Mouse (Mus musculus): ENCODE measurements around the gene Tsga13. TPM values are rescaled to one million over a fixed set of nuclear protein-coding genes. Genes with fewer than 3 reads are reported as not detected.

The Tsga13 gene
- not detected for total RNA-seq (2021)
- long read RNA-seq, experiment 1 = 0 reads
- long read RNA-seq, experiment 2 = 0 reads

- DNase-seq = no peak
These were observed at the start of gene Tsga13 for GRCm38 (mm10) chr6:30915473-30915872. Gene Tsga13 (minus strand): TSS chr6:30915573.

- peak; percentile 50 to 74 for DNase-seq
These were observed 43.6 kb upstream of the Tsga13 start, which contains the start of gene Klf14 for GRCm38 (mm10) chr6:30958736-30959540. Gene Klf14 (minus strand): TSS chr6:30959078.

DNA sequence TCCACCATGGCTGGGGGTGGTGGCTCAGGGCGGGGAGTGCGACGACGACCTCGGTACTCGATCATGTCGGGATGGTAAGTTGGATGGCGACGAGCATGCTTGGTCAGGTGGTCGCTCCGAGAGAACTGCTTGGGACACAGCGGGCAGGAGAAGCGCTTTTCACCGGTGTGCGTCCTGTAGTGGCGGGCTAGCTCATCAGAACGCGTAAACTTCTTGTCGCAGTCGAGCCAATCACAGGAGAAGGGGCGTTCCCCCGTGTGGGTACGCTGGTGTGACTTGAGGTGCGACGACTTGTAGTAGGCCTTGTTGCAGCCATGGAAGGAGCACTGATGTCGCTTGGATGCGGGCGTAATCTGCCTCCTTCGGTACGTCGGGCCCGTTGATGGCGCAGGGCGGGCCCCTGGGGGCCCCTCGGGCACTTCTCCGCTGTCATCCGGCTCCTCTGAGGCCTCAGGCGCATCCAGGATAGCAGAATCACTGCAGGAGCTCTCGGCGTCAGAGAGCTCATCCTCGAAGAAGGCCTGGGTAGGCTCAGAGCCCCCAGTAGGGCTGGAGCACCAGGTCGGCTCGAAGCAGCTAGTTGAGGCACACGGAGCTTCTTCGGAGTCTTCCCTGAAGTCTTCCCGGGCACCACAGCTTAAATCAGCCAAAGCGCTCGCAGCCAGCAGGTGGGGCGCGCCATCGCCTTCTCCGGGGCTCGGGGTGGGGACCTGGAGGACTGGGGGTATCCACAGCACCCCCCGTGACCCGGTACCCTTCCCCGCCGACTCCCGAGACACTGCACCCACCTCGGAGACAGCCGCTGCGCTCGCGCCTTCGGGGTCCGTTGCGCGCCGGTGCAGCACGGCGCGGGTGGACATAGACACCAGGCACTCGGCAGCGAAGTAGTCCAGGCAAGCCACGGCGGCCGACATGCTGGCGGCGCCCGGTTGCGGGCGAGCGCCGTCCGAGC lies 42.7 kb upstream of the Tsga13 start:
- DNase-seq = peak; percentile 9 to 33

GRCm38 (mm10) chr6:30939264-30939663 lies 23.9 kb upstream of the Tsga13 start:
- no peak for DNase-seq

DNA sequence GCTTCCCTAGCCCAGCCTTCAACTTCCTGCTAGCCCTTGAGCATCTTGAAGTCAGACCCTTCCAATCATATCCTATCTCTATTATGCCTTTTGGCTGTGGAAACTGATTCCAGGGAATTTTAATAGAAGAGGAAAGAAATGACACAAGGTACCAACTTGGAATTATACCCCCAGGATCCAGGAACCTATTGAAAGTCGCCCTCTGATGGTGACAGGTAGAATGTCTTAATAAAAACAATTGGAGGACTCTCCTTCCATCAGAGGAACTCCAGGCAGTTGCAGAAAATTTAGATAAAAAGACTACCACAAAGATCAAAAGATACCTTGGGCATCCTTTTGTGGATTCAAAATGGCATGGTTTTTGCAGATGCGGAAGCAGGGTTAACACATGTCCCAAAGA lies 7.4 kb upstream of the Tsga13 start:
- peak in 1 of 2 experiments; percentile 3 for DNase-seq

DNA sequence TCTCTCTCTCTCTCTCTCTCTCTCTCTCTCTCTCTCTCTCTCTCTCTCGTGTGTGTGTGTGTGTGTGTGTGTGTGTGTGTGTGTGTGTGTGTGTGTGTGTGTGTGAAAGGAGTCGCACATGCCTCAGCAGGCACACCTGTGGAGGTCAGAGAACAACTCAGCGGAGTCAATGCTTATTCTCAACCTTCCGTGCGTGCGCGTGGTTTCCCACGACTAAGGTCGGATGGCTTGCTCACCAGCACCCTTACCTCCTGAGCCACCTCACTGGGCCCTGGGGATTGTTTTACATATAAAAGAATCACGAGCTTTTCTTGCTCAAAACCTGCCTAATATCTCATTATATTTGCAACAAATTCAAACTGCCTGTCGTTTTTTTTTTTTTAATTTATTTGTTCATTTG lies 6.5 kb upstream of the Tsga13 start:
- no peak for DNase-seq

DNA sequence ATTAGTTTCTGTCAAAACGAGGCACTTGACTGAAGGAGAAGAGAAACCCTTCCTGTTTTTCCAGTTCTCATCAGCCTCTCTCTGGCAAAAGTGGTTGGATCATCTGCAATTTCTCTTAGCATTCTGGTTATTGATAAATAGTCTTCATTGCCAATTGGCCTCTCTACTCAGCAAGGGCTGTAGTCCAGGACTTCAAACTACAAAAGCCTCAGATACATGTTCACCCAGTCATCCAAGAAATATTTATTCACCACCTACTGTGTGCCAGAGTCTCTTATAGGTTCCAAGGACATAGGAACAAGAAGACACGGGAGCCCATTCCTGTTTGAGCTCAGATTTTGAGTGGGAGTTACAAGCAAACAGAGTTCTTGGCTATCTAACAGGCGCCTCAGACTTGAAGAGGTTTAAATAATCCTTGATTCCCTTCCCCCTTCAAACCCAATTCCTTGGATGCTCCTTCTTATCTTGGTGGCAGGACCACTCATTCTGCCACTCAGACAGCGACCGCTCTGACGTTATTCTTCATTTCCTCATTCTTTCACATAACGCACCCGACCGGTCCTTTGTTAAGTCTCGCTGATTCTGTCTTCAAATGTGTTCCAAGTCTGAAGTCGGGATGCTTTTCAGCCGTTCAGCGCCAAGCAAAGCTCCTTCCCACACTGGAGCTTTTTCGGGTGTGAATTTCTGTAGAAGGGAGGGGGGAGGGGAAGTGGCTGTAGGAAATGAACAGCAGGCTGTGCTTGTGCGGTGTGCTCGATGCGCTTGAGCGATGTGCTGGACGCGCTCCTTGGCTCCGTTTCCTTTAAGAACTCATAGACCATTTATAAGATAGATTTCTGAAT lies 5.7 kb upstream of the Tsga13 start:
- no peak for DNase-seq

GRCm38 (mm10) chr6:30907970-30908369 lies 7.4 kb downstream of the Tsga13 start:
- no peak for DNase-seq

- DNase-seq = no peak
These were observed 10.5 kb downstream of the Tsga13 start for GRCm38 (mm10) chr6:30904911-30905310.

DNA sequence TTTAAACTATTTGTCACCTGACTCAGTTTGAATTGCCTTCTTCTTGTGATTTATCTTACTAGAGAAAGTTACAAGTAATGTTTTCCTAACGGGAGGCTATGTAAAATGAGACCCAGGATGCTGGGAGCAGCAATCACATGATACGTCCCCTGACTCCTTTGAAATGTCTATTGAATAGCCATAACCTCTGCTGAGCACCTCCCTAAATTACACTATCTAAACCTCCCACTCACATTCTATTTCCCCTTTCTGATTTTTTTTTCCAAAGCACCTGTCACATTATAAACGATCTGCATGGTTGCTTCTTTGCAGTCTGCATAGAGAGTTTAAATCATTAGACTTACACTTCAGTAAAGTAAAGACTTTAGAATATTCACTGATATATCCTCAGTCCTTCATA lies 11.3 kb downstream of the Tsga13 start:
- no peak for DNase-seq

DNA sequence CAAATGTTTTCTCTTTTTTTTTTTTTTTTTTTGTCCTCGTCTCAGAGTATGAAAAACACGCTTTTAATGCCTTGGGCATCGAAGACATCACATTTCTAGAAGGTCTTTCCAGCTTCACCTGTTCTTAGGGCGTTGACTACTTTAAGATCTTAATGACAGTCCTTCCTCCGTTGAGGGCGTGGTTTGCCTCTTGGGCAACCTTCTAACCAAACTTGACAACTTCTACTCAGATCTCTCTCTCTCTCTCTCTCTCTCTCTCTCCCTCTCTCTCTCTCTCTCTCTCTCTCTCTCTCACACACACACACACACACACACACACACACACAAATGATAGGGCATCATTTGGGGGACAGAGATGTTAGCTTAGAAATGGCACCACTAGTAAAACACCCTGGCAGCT lies 17.9 kb downstream of the Tsga13 start:
- no peak for DNase-seq

GRCm38 (mm10) chr6:30896986-30897327 lies 18.4 kb downstream of the Tsga13 start:
- no peak for DNase-seq

GRCm38 (mm10) chr6:30896195-30896985 lies 19.0 kb downstream of the Tsga13 start, which contains the start of gene Copg2:
Gene Copg2 (minus strand): TSS chr6:30896794.
- peak; percentile 97 to 98 for DNase-seq

DNA sequence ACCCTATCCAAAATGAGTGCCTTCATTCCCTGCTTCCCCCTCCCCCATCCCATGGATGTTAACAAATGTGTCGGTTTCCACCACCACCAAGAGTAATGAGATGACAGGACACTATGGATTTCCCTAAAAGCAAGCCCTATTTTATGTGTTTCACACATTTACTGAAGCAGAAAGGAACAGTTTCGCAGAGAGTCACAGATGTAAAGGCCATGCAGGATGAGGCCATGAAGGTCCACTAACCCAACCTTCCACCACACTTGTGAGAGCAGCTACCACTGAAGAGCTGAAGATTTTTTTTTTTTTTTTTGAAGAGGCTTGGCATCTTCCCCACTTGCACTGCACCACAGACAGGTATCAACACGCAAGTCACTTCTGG lies 19.6 kb downstream of the Tsga13 start:
- DNase-seq = peak in 1 of 2 experiments; percentile 3

DNA sequence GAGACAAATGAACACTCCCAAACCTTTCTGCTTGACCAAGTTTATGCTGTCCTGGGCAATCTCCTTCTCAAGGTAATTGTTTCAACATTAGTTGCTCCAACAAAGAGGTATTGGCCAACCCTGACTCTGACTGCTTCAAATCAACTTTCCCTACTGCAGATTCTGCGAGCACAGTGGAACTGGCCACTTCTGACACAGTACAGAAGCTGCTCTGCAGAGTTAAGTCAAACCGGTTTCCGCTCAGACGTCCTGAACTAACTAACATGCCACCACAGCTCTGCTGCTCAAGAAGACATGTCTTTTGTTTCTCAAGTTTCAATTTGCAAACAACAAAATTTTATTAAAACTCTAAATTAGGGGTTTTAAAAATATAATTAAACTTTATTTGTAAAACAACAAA lies 22.3 kb downstream of the Tsga13 start:
- no peak for DNase-seq

GRCm38 (mm10) chr6:30891761-30892160 lies 23.6 kb downstream of the Tsga13 start:
- no peak for DNase-seq

DNA sequence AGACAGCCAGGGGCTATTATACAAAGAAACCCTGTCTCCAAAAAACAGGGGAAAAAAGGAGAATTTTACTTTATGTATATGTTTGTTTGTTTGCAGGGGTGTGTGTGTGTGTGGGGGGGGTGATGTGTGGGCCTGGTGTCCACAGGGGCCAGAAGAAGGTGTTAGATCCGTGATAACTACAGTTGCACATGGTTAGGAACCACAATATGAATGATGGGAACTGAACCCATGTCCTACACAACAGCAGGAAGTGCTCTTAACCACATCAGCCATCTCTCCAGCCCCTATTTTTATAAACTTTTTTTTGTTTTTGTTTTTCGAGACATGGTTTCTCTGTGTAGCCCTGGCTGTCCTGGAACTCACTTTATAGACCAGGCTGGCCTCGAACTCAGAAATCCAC lies 30.5 kb downstream of the Tsga13 start:
- DNase-seq = no peak

DNA sequence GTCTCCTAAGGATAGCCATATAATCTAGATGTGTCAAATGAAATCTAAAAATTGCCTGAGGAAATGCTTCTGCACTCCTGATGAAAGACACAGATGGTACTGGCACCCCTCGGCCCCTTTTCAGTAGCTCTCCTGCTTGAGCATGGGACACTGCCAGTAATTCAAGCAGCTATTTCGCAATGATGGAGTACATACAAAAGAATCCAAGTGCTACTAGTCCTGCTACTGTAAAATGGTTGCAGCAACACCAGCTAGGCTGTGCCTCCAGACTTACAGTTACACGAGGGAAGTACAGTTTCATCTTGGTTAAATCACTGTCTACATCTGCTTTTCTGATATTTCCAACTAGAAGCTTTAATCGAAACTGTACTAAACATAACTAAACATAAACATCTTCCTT lies 31.9 kb downstream of the Tsga13 start:
- DNase-seq = no peak

DNA sequence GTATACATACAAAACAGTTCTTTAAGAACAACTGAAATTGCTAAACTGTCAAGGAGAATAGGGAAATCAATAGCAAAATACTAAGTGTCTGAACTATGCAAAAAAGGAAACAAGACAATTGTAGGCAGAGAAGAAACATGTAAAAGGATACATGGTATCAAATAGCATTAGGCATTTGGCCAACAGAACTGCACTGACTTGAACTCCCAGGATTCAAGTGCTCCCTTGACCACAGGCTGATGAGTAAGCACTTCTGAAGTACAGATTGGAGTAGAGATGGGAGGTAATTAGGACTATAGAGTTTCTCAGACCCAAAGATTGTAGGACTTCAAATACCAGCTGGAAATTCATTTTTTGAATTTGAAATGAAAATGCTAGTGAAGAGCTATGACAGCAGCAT lies 38.7 kb downstream of the Tsga13 start:
- no peak for DNase-seq

- DNase-seq = no peak
These were observed 48.9 kb downstream of the Tsga13 start for GRCm38 (mm10) chr6:30866501-30866900.

DNA sequence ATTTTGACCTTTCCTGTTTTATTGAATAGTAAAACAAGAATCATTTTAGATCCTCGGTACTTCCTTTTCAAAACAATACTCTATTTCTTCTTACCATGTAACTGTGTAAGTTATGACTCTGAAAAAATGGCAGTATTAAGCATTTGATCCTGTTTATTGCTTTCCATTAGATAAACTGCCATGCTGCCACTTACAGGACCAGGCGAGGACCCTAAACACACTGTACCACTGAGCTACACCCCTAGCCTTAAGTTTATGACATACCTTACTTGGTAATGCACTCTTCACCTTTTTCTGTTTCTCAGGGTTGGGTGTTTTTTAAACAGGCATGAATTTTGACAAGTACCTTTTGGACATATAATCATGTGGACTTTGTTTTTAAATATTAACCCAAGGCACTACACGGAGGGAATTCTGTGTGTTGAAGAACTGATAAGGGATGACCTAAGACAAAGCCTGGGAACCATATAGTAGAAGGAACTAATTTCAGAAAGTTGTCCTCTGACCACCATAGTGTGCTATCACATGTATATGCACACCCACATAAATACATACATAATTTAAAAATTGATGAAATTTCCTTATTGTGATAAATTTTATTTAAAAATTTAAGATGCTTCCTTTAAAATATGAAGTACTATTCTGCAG lies 50.2 kb downstream of the Tsga13 start:
- no peak for DNase-seq

All from adrenal gland, postnatal 36 days (tissue).